Mouse (Mus musculus): ENCODE data around the gene Olfr319. TPM values are rescaled to one million over a fixed set of nuclear protein-coding genes. Genes with fewer than 3 reads are reported as not detected.

Olfr319 gene
- not detected for polyA plus RNA-seq (2015; fragmentation: Illumina TruSeq; extraction: RNeasy Lipid Tissue Mini Kit (QIAGEN cat#74804); ENCODE audit: insufficient read depth, low read depth, low replicate concordance)

DNA sequence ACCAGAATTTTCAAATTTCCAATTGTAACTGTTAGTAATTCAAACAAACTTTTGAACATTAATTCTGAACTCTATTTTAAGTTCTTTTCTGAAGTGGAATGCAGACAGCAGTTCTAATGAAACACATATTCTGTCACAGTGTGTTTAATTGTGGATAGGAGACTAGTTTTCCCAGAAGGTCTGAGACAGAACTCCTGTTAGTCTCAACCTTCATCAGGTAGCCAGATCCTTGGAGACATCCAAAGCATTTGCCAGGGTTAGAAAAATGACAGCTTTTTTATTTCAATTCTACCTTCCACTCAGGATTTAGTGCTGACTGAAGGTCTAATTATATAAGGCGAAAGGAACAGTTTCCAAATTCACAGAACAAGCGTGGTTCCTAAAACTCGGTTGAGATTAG lies at the start of gene Olfr319:
Gene Olfr319 (plus strand): TSS at position 301 of the 400 bp plus-strand sequence.

DNA sequence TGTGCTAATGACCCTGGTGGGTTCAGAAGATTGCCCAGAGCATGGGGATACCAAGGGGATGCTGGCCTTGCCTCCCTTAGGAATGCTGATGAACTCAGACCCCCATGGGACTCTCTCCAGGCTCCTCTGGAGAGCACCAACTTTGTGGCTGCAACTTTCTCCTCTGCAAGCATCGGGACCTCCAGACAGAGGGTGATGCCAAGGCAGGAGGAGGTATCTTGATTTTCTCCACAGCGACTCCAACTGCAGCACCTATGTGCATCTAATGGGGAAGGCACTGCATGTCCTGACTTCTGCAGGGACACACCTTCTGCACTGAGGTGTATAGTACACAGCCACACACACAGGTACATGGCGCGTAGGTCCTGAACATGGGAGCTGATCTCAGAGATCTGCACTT lies 40.4 kb upstream of the Olfr319 start, which contains the start of gene Olfr322:
Gene Olfr322 (plus strand): TSS at position 187 of the 400 bp plus-strand sequence.

DNA sequence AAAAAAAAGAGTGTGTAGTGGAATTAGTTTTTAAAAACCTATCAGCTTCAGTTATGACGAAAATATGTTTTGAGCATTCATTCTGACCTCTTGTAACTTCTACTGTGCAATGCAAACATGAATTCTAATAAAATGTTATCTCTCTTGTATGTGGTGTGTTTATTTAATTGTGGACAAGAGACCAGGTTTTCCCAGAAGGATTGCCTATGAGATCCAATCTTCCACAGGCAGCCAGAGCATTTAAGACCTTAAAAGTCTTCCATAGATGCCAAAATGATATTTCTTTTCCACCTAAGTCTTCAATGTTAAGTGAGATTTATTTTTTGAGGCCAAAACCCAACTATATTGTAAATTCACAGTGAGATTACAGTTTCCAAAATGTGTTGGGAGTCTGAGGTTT lies 18.2 kb upstream of the Olfr319 start, which contains the start of gene Olfr320:
Gene Olfr320 (plus strand): TSS at position 301 of the 400 bp plus-strand sequence.

DNA sequence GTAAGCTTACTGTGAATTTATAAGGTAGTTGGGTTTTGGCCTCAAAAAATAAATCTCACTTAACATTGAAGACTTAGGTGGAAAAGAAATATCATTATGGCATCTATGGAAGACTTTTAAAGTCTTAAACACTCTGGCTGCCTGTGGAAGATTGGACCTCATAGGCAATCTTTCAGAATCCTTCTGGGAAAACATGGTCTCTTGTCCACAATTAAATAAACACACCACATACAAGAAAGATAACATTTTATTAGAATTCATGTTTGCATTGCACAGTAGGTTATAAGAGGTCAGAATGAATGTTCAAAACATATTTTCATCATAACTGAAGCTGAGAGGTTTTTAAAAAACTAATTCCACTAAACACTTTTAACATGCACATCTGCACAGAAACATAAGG lies 25.0 kb downstream of the Olfr319 start, which contains the start of gene Olfr318:
Gene Olfr318 (minus strand): TSS at position 101 of the 400 bp plus-strand sequence.

DNA sequence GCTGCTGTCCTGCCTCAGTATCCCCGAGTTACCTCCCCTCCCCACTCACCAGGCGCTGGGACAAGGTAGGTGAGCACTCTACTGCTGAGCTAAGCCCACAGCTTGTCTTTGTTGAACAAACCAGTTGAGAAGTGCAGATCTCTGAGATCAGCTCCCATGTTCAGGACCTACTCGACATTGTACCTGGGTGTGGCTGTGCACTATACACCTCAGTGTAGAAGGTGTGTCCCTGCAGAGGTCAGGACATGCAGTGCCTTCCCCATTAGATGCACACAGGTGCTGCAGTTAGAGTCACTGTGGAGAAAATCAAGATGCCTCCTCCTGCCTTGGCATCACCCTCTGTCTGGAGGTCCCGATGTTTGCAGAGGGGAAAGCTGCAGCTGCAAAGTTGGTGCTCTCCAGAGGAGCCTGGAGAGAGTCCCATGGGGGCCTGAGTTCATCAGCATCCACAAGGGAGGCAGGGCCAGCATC lies 39.9 kb downstream of the Olfr319 start, which contains the start of gene Olfr317:
Gene Olfr317 (minus strand): TSS at position 421 of the 471 bp plus-strand sequence.

DNA sequence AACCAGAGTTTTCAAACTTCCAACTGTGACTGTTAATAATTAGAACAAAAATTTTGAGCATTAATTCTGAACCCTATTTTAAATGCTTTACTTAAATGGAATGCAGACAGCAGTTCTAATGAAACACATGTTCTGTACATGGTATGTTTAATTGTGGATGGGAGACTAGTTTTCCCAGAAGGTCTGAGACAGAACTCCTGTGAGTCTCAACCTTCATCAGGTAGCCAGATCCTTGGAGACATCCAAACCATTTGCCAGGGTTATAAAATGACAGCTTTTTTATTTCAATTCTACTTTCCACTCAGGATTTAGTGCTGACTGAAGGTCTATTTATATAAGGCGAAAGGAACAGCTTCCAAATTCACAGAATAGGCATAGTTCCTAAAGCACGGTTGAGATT lies 53.5 kb downstream of the Olfr319 start, which contains the start of gene Olfr316:
Gene Olfr316 (plus strand): TSS at position 301 of the 400 bp plus-strand sequence.

Other genes with a start within 250 kb of the Olfr319 start
- not detected for gene Lypd9, start 246.2 kb upstream of the Olfr319 start, polyA plus RNA-seq (2015; fragmentation: Illumina TruSeq; extraction: RNeasy Lipid Tissue Mini Kit (QIAGEN cat#74804); ENCODE audit: insufficient read depth, low read depth, low replicate concordance)
- not detected for gene Olfr30, start 236.9 kb upstream of the Olfr319 start, polyA plus RNA-seq (2015; fragmentation: Illumina TruSeq; extraction: RNeasy Lipid Tissue Mini Kit (QIAGEN cat#74804); ENCODE audit: insufficient read depth, low read depth, low replicate concordance)
- gene Olfr332, start 206.6 kb upstream of the Olfr319 start, polyA plus RNA-seq (2015; fragmentation: Illumina TruSeq; extraction: RNeasy Lipid Tissue Mini Kit (QIAGEN cat#74804); ENCODE audit: insufficient read depth, low read depth, low replicate concordance): not detected
- gene Olfr331, start 196.6 kb upstream of the Olfr319 start, polyA plus RNA-seq (2015; fragmentation: Illumina TruSeq; extraction: RNeasy Lipid Tissue Mini Kit (QIAGEN cat#74804); ENCODE audit: insufficient read depth, low read depth, low replicate concordance): not detected
- gene Olfr330, start 164.3 kb upstream of the Olfr319 start, polyA plus RNA-seq (2015; fragmentation: Illumina TruSeq; extraction: RNeasy Lipid Tissue Mini Kit (QIAGEN cat#74804); ENCODE audit: insufficient read depth, low read depth, low replicate concordance): not detected
- gene Olfr329-ps, start 152.7 kb upstream of the Olfr319 start, polyA plus RNA-seq (2015; fragmentation: Illumina TruSeq; extraction: RNeasy Lipid Tissue Mini Kit (QIAGEN cat#74804); ENCODE audit: insufficient read depth, low read depth, low replicate concordance): not detected
- gene Olfr328, start 143.5 kb upstream of the Olfr319 start, polyA plus RNA-seq (2015; fragmentation: Illumina TruSeq; extraction: RNeasy Lipid Tissue Mini Kit (QIAGEN cat#74804); ENCODE audit: insufficient read depth, low read depth, low replicate concordance): not detected
- not detected for gene Olfr224, start 128.6 kb upstream of the Olfr319 start, polyA plus RNA-seq (2015; fragmentation: Illumina TruSeq; extraction: RNeasy Lipid Tissue Mini Kit (QIAGEN cat#74804); ENCODE audit: insufficient read depth, low read depth, low replicate concordance)
- gene Olfr325, start 121.4 kb upstream of the Olfr319 start, polyA plus RNA-seq (2015; fragmentation: Illumina TruSeq; extraction: RNeasy Lipid Tissue Mini Kit (QIAGEN cat#74804); ENCODE audit: insufficient read depth, low read depth, low replicate concordance): not detected
- not detected for gene Olfr324, start 104.0 kb upstream of the Olfr319 start, polyA plus RNA-seq (2015; fragmentation: Illumina TruSeq; extraction: RNeasy Lipid Tissue Mini Kit (QIAGEN cat#74804); ENCODE audit: insufficient read depth, low read depth, low replicate concordance)
- not detected for gene 2210407C18Rik, start 83.1 kb upstream of the Olfr319 start, polyA plus RNA-seq (2015; fragmentation: Illumina TruSeq; extraction: RNeasy Lipid Tissue Mini Kit (QIAGEN cat#74804); ENCODE audit: insufficient read depth, low read depth, low replicate concordance)
- not detected for gene Olfr323, start 68.7 kb upstream of the Olfr319 start, polyA plus RNA-seq (2015; fragmentation: Illumina TruSeq; extraction: RNeasy Lipid Tissue Mini Kit (QIAGEN cat#74804); ENCODE audit: insufficient read depth, low read depth, low replicate concordance)
- not detected for gene Trim58, start 58.7 kb upstream of the Olfr319 start, polyA plus RNA-seq (2015; fragmentation: Illumina TruSeq; extraction: RNeasy Lipid Tissue Mini Kit (QIAGEN cat#74804); ENCODE audit: insufficient read depth, low read depth, low replicate concordance)
- not detected for gene Olfr322, start 40.4 kb upstream of the Olfr319 start, polyA plus RNA-seq (2015; fragmentation: Illumina TruSeq; extraction: RNeasy Lipid Tissue Mini Kit (QIAGEN cat#74804); ENCODE audit: insufficient read depth, low read depth, low replicate concordance)
- gene Olfr320, start 18.1 kb upstream of the Olfr319 start, polyA plus RNA-seq (2015; fragmentation: Illumina TruSeq; extraction: RNeasy Lipid Tissue Mini Kit (QIAGEN cat#74804); ENCODE audit: insufficient read depth, low read depth, low replicate concordance): not detected
- not detected for gene Olfr318, start 24.9 kb downstream of the Olfr319 start, polyA plus RNA-seq (2015; fragmentation: Illumina TruSeq; extraction: RNeasy Lipid Tissue Mini Kit (QIAGEN cat#74804); ENCODE audit: insufficient read depth, low read depth, low replicate concordance)
- not detected for gene Olfr317, start 40.0 kb downstream of the Olfr319 start, polyA plus RNA-seq (2015; fragmentation: Illumina TruSeq; extraction: RNeasy Lipid Tissue Mini Kit (QIAGEN cat#74804); ENCODE audit: insufficient read depth, low read depth, low replicate concordance)
- gene Olfr316, start 53.6 kb downstream of the Olfr319 start, polyA plus RNA-seq (2015; fragmentation: Illumina TruSeq; extraction: RNeasy Lipid Tissue Mini Kit (QIAGEN cat#74804); ENCODE audit: insufficient read depth, low read depth, low replicate concordance): not detected
- gene Olfr315, start 74.0 kb downstream of the Olfr319 start, polyA plus RNA-seq (2015; fragmentation: Illumina TruSeq; extraction: RNeasy Lipid Tissue Mini Kit (QIAGEN cat#74804); ENCODE audit: insufficient read depth, low read depth, low replicate concordance): not detected
- gene Olfr314, start 83.8 kb downstream of the Olfr319 start, polyA plus RNA-seq (2015; fragmentation: Illumina TruSeq; extraction: RNeasy Lipid Tissue Mini Kit (QIAGEN cat#74804); ENCODE audit: insufficient read depth, low read depth, low replicate concordance): not detected
- gene Fam183b, start 102.8 kb downstream of the Olfr319 start, polyA plus RNA-seq (2015; fragmentation: Illumina TruSeq; extraction: RNeasy Lipid Tissue Mini Kit (QIAGEN cat#74804); ENCODE audit: insufficient read depth, low read depth, low replicate concordance): 10.9 TPM
- not detected for gene Olfr313, start 115.8 kb downstream of the Olfr319 start, polyA plus RNA-seq (2015; fragmentation: Illumina TruSeq; extraction: RNeasy Lipid Tissue Mini Kit (QIAGEN cat#74804); ENCODE audit: insufficient read depth, low read depth, low replicate concordance)
- gene Olfr312, start 130.1 kb downstream of the Olfr319 start, polyA plus RNA-seq (2015; fragmentation: Illumina TruSeq; extraction: RNeasy Lipid Tissue Mini Kit (QIAGEN cat#74804); ENCODE audit: insufficient read depth, low read depth, low replicate concordance): not detected
- not detected for gene Olfr311, start 140.1 kb downstream of the Olfr319 start, polyA plus RNA-seq (2015; fragmentation: Illumina TruSeq; extraction: RNeasy Lipid Tissue Mini Kit (QIAGEN cat#74804); ENCODE audit: insufficient read depth, low read depth, low replicate concordance)
- 3.5 TPM for gene Gm12258, start 148.0 kb downstream of the Olfr319 start, polyA plus RNA-seq (2015; fragmentation: Illumina TruSeq; extraction: RNeasy Lipid Tissue Mini Kit (QIAGEN cat#74804); ENCODE audit: insufficient read depth, low read depth, low replicate concordance)
- gene 2810021J22Rik, start 168.1 kb downstream of the Olfr319 start, polyA plus RNA-seq (2015; fragmentation: Illumina TruSeq; extraction: RNeasy Lipid Tissue Mini Kit (QIAGEN cat#74804); ENCODE audit: insufficient read depth, low read depth, low replicate concordance): 2.1 TPM
- 0.94 TPM for gene Zfp39, start 205.1 kb downstream of the Olfr319 start, polyA plus RNA-seq (2015; fragmentation: Illumina TruSeq; extraction: RNeasy Lipid Tissue Mini Kit (QIAGEN cat#74804); ENCODE audit: insufficient read depth, low read depth, low replicate concordance)
- not detected for gene Btnl10, start 218.7 kb downstream of the Olfr319 start, polyA plus RNA-seq (2015; fragmentation: Illumina TruSeq; extraction: RNeasy Lipid Tissue Mini Kit (QIAGEN cat#74804); ENCODE audit: insufficient read depth, low read depth, low replicate concordance)
- gene Rnf187, start 239.8 kb downstream of the Olfr319 start, polyA plus RNA-seq (2015; fragmentation: Illumina TruSeq; extraction: RNeasy Lipid Tissue Mini Kit (QIAGEN cat#74804); ENCODE audit: insufficient read depth, low read depth, low replicate concordance): 27.0 TPM
- gene Hist3h2ba, start 249.8 kb downstream of the Olfr319 start, polyA plus RNA-seq (2015; fragmentation: Illumina TruSeq; extraction: RNeasy Lipid Tissue Mini Kit (QIAGEN cat#74804); ENCODE audit: insufficient read depth, low read depth, low replicate concordance): not detected